Mouse (Mus musculus): ENCODE data around the gene Il10rb. TPM values are rescaled to one million over a fixed set of nuclear protein-coding genes. Genes with fewer than 3 reads are reported as not detected.

Il10rb gene
- polyA plus RNA-seq, 1 experiment from 2014 or later = 7.0 TPM

- no peak for DNase-seq (ENCODE audit: low spot score)
- no peaks in the 10 kb centered on the region for H3K27me3 ChIP-seq (ENCODE audit: low read depth, poor library complexity, severe bottlenecking)
- 90% methylated on average over 2 of the region's 2 CpGs for whole genome bisulfite sequencing
Observed at GRCm38 (mm10) chr16:91451949-91452348, 46.0 kb downstream of the Il10rb start.

GRCm38 (mm10) chr16:91452363-91452896 is 46.5 kb downstream of the Il10rb start:
- 0 out of 2 replicates have a peak, but pooled peaks cover 3% of the 10 kb centered on the region for H3K4me1 ChIP-seq
- WGBS = 77% methylated on average over 6 of the region's 6 CpGs
- H3K27me3 ChIP-seq (ENCODE audit: low read depth, poor library complexity, severe bottlenecking) = no peaks in the 10 kb centered on the region
- DNase-seq (ENCODE audit: low spot score) = no peak
- no peaks in the 10 kb centered on the region for H3K36me3 ChIP-seq
- no peaks in the 10 kb centered on the region for H3K9me3 ChIP-seq (replicated peaks)
- H3K4me3 ChIP-seq = no peak overlapping the region
- no peak overlapping the region for H3K27ac ChIP-seq

More at GRCm38 (mm10) chr16:91451949-91452348, 46.0 kb downstream of the Il10rb start:
- Histone ChIP-seq H3K27ac (no peak overlapping the region), H3K36me3 (no peaks in the 10 kb centered on the region), H3K4me3 (no peak overlapping the region), H3K4me1 (peaks cover 7% of the 10 kb centered on the region; the same call in 1 of the 2 replicates), H3K9me3 (replicated peaks) (no peaks in the 10 kb centered on the region)

GRCm38 (mm10) chr16:91455868-91456267 is 49.9 kb downstream of the Il10rb start:
- Histone ChIP-seq H3K9me3 (replicated peaks) (no peaks in the 10 kb centered on the region), H3K4me1 (0 out of 2 replicates have a peak, but pooled peaks cover 3% of the 10 kb centered on the region), H3K36me3 (no peaks in the 10 kb centered on the region), H3K27me3 (ENCODE audit: low read depth, poor library complexity, severe bottlenecking) (no peaks in the 10 kb centered on the region), H3K27ac (no peak overlapping the region), H3K4me3 (no peak overlapping the region)
- WGBS = 78% methylated on average over 4 of the region's 4 CpGs
- no peak for DNase-seq (ENCODE audit: low spot score)

GRCm38 (mm10) chr16:91458301-91458746 is 52.4 kb downstream of the Il10rb start:
- no peaks in the 10 kb centered on the region for H3K9me3 ChIP-seq (replicated peaks)
- no peak overlapping the region for H3K4me3 ChIP-seq
- no peaks in the 10 kb centered on the region for H3K27me3 ChIP-seq (ENCODE audit: low read depth, poor library complexity, severe bottlenecking)
- peaks cover 6% of the 10 kb centered on the region for H3K4me1 ChIP-seq
- H3K27ac ChIP-seq = no peak overlapping the region
- no peak for DNase-seq (ENCODE audit: low spot score)
- 82% methylated on average over 21 of the region's 21 CpGs for WGBS
- no peaks in the 10 kb centered on the region for H3K36me3 ChIP-seq

GRCm38 (mm10) chr16:91458976-91459375 is 53.0 kb downstream of the Il10rb start:
- Histone ChIP-seq H3K4me3 (no peak overlapping the region), H3K27me3 (ENCODE audit: low read depth, poor library complexity, severe bottlenecking) (no peaks in the 10 kb centered on the region), H3K36me3 (no peaks in the 10 kb centered on the region), H3K9me3 (replicated peaks) (no peaks in the 10 kb centered on the region), H3K4me1 (peaks cover 6% of the 10 kb centered on the region), H3K27ac (no peak overlapping the region)
- DNase-seq (ENCODE audit: low spot score) = no peak
- WGBS = 76% methylated on average over 5 of the region's 5 CpGs

GRCm38 (mm10) chr16:91459396-91459795 is 53.4 kb downstream of the Il10rb start:
- Histone ChIP-seq H3K27me3 (ENCODE audit: low read depth, poor library complexity, severe bottlenecking) (no peaks in the 10 kb centered on the region), H3K4me3 (no peak overlapping the region), H3K9me3 (replicated peaks) (no peaks in the 10 kb centered on the region), H3K36me3 (no peaks in the 10 kb centered on the region), H3K27ac (no peak overlapping the region), H3K4me1 (peaks cover 9% of the 10 kb centered on the region)
- no peak for DNase-seq (ENCODE audit: low spot score)
- 92% methylated on average over 3 of the region's 3 CpGs for WGBS

- DNase-seq (ENCODE audit: low spot score) = no peak
- Histone ChIP-seq H3K27ac (no peak overlapping the region), H3K4me3 (no peak overlapping the region), H3K27me3 (ENCODE audit: low read depth, poor library complexity, severe bottlenecking) (no peaks in the 10 kb centered on the region), H3K36me3 (no peaks in the 10 kb centered on the region), H3K4me1 (peaks cover 13% of the 10 kb centered on the region), H3K9me3 (replicated peaks) (no peaks in the 10 kb centered on the region)
- WGBS = 73% methylated on average over 11 of the region's 11 CpGs
Observed at GRCm38 (mm10) chr16:91459841-91460370, 53.9 kb downstream of the Il10rb start.

GRCm38 (mm10) chr16:91461066-91461638 is 55.2 kb downstream of the Il10rb start:
- H3K4me3 ChIP-seq = no peak overlapping the region
- DNase-seq (ENCODE audit: low spot score) = no peak
- no peaks in the 10 kb centered on the region for H3K9me3 ChIP-seq (replicated peaks)
- H3K27ac ChIP-seq = no peak overlapping the region
- 80% methylated on average over 11 of the region's 11 CpGs for WGBS
- H3K27me3 ChIP-seq (ENCODE audit: low read depth, poor library complexity, severe bottlenecking) = no peaks in the 10 kb centered on the region
- H3K4me1 ChIP-seq = peaks cover 23% of the 10 kb centered on the region
- no peaks in the 10 kb centered on the region for H3K36me3 ChIP-seq

- Histone ChIP-seq H3K9me3 (replicated peaks) (no peaks in the 10 kb centered on the region), H3K27ac (no peak overlapping the region), H3K27me3 (ENCODE audit: low read depth, poor library complexity, severe bottlenecking) (no peaks in the 10 kb centered on the region), H3K4me1 (peaks cover 30% of the 10 kb centered on the region), H3K36me3 (no peaks in the 10 kb centered on the region), H3K4me3 (no peak overlapping the region)
- no peak for DNase-seq (ENCODE audit: low spot score)
- 68% methylated on average over 9 of the region's 9 CpGs for WGBS
Observed at GRCm38 (mm10) chr16:91461773-91462181, 55.8 kb downstream of the Il10rb start.

- H3K27ac ChIP-seq = no peak overlapping the region
- no peaks in the 10 kb centered on the region for H3K9me3 ChIP-seq (replicated peaks)
- H3K27me3 ChIP-seq (ENCODE audit: low read depth, poor library complexity, severe bottlenecking) = no peaks in the 10 kb centered on the region
- 73% methylated on average over 3 of the region's 3 CpGs for WGBS
- no peak overlapping the region for H3K4me3 ChIP-seq
- no peaks in the 10 kb centered on the region for H3K36me3 ChIP-seq
- peaks cover 32% of the 10 kb centered on the region for H3K4me1 ChIP-seq
- DNase-seq (ENCODE audit: low spot score) = no peak
Observed at GRCm38 (mm10) chr16:91462644-91463043, 56.7 kb downstream of the Il10rb start.

- 83% methylated on average over 2 of the region's 2 CpGs for WGBS
- peaks cover 32% of the 10 kb centered on the region for H3K4me1 ChIP-seq
- DNase-seq (ENCODE audit: low spot score) = no peak
- H3K27me3 ChIP-seq (ENCODE audit: low read depth, poor library complexity, severe bottlenecking) = no peaks in the 10 kb centered on the region
- no peaks in the 10 kb centered on the region for H3K9me3 ChIP-seq (replicated peaks)
- H3K27ac ChIP-seq = no peak overlapping the region
- H3K4me3 ChIP-seq = no peak overlapping the region
- H3K36me3 ChIP-seq = peaks cover 5% of the 10 kb centered on the region; the same call in 1 of the 2 replicates
Observed at GRCm38 (mm10) chr16:91463400-91463799, 57.4 kb downstream of the Il10rb start.

- peaks cover 8% of the 10 kb centered on the region; the same call in 1 of the 2 replicates for H3K36me3 ChIP-seq
- no peak for DNase-seq (ENCODE audit: low spot score)
- H3K27me3 ChIP-seq (ENCODE audit: low read depth, poor library complexity, severe bottlenecking) = no peaks in the 10 kb centered on the region
- H3K9me3 ChIP-seq (replicated peaks) = no peaks in the 10 kb centered on the region
- 82% methylated on average over 4 of the region's 4 CpGs for WGBS
- peak overlapping the region; percentile 72 for H3K4me3 ChIP-seq
- peak overlapping the region; percentile 85; the same call in 1 of the 2 replicates for H3K27ac ChIP-seq
- peaks cover 32% of the 10 kb centered on the region for H3K4me1 ChIP-seq
Observed at GRCm38 (mm10) chr16:91463836-91464400, 58.0 kb downstream of the Il10rb start.

All from limb, embryonic 10.5 days (tissue).